Mouse (Mus musculus) T-helper 2 cell (primary cell): ENCODE measurements around the gene Rilp.
"Not testable (repeated sequence)": the region's sequence is repeated elsewhere in the genome, so short reads cannot be mapped to it uniquely, and the experiment has no call there.

Experiments used
- in situ Hi-C: fragments of 300-600 bp; cut with MboI, MseI; formaldehyde crosslinking; loops from one replicate; pipeline ENCODE4 v1.15.1; 2025; ENCODE audit warnings: high pct_unique_total_duplicates

The Rilp gene

GRCm38 (mm10) chr11:75533314-75534015 is 23.6 kb downstream of the Rilp start:
- in situ Hi-C loops, result loop anchor here (5.0 kb wide), 1 partner anchor 39 kb away; no protein-coding TSS in a partner anchor

DNA sequence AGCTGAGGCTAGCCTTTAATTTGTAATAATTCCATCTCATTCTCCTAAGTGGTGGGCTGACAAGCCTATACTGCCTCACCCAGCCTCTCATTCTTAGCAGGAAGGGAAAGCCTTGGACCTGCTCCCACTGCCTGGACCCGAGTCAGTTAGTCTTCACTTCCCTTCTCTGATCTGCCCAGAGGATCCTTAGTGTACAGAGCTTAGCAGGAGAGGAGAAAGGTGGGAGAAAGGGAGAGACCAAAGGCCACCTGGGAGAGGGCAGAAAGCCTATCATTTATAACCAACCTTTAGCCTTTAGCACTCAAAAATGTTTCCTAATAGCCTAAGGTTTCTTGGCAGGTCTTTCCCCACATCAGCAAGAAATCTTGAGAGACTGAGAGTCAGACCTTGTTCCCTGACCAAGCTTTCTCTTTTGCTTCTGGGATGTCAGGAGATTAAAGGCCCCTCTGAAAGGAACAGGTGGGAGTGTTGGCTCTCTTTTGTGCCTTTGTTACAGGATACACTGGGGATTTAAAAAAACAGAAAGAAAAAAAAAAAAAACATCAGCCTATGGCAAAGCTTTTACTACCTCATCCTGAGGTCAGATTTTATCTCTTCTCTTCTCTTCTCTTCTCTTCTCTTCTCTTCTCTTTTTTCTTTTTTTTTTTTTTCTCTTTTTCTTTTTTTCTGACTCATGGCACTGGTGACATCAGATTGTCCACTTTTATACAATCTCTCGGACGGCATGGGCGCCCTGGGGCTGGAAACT is 24.6 kb downstream of the Rilp start:
- in situ Hi-C loops, result loop anchor here (5.0 kb wide), 1 partner anchor 38 kb away; no protein-coding TSS in a partner anchor

DNA sequence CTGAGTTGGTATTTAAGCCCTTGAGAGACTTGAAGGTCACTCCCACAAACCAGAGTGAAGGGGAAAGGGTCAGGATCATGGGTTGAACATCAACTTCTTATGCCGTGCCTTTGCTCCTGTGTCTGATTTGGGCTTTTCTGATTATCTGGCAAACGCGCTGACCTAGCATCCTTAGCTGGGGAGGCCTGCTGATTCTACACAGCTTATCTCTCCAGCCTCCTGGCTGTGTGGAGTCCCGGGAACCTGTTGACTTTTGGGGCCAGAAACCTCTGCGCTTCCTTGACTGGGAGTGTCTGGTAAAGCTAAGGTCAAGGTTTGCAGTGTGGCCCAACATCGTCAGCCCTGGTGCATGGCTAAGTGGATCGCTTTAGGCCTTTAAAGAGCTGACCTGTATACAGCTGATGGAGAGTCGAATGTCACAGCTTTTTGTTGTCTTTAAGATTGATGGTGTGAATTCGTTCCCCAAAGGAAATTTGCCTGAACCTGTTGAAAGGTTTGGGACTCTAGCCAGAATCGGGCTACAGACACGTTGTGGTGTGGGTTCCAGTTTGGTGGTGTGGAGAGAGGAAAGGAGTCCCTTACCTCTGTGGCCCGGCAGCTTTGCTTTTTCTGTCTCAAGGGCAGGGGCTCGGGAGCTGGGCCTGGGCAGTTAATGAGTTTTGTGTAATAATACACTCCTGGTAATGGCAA is 25.4 kb downstream of the Rilp start:
- in situ Hi-C loops, result no loop called here

DNA sequence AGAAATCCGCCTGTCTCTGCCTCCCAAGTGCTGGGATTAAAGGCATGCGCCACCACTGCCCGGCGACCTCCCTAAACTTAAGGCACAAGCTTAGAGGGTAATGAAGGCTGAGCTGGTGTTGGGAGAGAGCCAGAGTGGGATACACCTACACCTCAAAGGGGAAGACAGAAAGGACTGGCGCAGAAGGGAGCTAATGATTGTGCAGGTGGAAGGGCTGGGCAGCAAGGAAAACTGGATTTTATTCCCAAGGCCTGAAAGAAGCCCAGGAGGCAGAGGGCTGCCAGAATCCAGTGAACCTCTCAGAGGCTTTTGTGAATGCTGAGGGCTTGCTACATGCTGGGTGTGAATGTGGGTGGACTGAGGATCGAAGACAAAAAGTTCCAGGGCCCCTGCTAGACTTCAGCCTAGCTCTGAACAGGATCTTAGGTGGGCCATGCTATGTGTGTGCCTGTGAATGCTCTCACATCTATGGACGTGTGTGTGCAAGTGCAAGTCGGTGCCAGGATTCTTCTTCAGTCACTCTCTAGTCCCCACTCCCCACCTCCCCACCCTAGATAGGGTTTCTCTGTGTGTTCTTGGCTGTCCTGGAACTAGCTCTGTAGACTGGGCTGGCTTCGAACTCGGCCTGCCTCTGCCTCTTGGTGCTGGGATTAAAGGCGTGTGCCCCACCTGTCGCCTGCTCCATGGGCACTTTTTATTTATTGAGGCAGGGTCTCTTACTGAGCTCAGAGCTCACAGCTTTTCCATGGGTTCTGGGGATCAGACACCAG is 26.5 kb downstream of the Rilp start:
- in situ Hi-C loops, result no loop called here

GRCm38 (mm10) chr11:75537025-75537414 is 27.1 kb downstream of the Rilp start:
- in situ Hi-C loops, result no loop called here

DNA sequence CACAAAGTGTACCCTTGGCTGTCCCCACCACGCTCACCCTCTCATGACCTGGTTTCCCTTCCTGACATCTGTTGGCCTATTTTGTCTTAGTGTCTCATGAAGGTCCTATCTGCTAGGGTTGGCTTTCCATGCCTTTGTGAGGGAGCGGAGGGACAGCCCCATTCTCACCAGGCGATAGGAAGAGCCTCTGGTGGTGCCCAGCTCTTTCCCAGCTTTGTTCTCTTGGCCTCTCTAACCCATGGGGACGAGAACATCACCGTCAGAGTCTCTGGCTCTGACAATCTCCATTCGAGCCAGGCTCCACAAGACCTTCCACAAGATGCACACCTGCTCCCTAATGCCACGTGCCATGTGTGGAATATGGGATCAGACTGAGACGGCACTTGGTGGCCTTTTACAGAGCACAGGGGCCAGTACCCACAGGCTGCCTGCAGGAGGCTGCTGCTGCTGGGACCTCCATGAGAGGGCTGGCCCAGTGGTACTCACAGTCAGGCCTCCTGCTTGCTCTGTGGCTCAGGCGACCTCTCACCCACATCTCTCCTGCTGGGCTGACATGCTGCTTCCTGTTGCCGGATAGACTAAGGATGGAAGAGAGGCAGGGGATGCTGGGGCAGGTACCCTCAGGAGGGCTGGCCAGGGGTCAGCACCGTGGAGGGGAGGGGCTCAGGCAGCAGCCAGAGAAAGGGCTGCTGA is 27.7 kb downstream of the Rilp start:
- in situ Hi-C loops, result no loop called here

DNA sequence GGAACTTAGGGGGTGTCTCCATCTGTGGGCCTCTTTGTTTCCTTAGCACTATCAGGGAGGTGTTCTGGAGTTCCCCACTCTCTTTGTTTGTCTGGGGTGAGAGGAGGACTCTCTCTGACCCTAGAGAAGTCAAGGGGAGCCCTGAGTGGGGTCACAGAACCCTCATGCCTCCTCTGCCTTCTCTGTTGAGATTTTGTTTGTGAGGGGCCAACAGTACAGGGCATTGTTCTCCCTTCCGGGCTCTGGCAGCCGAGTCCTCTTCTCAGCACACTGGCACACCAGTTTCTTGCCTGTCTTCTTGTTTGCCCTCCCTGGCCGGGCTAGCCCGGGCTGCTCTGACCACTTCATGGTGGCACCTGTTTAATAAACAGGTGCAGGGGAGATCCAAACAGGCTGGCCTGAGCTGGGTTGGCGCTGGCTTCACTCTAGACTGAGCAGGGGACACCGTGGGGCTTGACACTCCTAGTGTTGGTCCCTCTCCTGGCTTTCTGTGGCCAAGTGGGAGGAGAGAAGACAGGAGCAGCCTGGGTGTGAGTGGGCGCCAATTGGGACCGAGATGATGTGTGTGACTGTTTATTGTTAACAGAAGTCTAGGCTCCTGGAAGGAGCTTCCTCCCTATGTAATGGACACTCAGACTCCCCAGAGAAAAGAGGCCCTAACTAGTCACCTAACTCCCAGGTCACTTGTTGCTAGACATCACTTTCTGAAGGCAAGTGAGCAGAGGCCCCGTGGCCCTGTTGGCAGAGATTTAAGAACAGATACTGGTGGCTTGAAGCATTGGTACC is 28.5 kb downstream of the Rilp start:
- in situ Hi-C loops, result no loop called here

GRCm38 (mm10) chr11:75538970-75539299 is 29.0 kb downstream of the Rilp start:
- in situ Hi-C loops, result no loop called here

GRCm38 (mm10) chr11:75540209-75540608 is 30.3 kb downstream of the Rilp start:
- in situ Hi-C loops, result no loop called here

DNA sequence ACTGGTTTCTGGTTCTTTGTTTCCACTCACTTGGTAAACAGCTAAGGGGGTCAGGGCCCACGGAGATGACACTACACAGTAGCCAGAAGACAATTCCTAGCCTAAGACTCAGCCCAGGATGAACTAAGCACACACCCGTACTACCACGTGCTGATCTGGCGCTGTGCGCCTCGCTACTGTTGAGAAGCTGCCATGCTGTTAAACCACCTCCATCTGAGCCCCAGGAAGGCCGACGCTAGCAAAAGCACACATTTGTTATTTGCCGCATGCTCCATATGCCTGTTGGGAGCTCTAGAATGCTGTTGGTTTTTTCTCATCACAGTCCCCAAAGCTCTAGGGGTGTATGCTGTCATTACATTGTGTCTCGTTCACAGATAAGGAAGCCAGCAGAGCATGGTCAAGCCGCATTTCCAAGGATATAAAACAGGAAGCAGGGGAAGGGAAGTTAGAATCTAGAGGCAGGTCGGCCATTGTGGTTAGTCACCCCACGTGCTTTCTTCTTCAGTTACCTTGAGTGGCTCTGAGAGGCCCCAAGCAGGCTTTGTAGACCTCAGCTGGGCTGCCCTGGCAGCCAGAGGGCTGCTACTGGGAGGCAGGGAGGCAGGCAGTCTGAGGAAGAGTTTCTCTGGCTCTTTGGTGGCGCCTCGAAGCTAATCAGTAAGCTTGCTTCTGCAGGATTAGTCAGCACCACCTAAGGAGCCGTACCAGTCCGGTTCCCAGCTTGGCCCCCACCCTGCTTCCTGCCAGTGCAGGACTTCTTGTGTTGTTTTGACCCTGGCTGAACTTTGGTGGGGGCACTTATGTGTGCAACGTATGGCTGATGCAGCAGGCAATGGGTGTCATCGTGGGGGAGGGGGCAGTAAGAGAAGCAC is 31.1 kb downstream of the Rilp start:
- in situ Hi-C loops, result no loop called here

- in situ Hi-C loops, result no loop called here
Observed at GRCm38 (mm10) chr11:75544713-75545112, 34.8 kb downstream of the Rilp start.

DNA sequence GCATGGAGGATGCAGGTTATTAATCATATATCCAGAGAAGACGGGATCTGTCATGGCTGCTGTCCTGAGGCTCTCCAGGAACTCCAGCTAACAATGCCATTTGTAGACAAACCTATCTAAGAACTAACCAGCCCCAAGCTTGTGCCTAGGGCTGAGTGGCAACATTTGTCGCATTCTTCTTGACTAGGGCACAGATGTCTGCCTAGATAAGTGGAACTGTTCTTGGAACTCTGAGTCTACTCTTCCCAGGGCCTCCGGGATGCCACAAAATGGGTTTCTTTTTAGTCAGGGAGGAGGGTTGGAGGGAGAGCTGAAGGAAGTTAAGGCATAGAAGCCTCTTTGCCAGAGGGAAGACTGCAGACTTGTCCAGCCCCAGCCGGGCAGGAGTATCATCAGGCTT is 36.2 kb downstream of the Rilp start:
- in situ Hi-C loops, result no loop called here

- in situ Hi-C loops, result no loop called here
Observed at GRCm38 (mm10) chr11:75549658-75550111, 39.8 kb downstream of the Rilp start.

- in situ Hi-C loops, result no loop called here
Observed at GRCm38 (mm10) chr11:75550200-75550946, 40.5 kb downstream of the Rilp start.

DNA sequence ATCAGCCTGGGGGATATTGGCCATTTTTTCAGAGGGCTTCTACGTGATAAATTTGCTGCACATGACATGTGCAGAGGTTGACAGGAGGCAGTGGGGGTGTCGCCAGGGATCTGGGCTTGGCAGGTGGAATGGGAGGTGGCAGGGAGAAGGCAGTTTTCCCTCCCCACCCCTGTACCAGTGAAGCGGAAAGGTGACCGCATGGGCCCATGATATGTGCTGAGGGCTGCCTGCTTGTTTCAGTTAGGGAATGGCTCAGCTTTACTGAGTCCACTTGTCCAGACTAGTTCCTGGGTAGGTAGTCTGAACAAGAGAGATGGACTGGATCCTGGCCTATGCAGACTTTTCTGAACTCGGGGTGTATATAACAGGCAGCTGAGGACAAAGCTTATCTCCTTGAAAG is 41.4 kb downstream of the Rilp start:
- in situ Hi-C loops, result no loop called here

DNA sequence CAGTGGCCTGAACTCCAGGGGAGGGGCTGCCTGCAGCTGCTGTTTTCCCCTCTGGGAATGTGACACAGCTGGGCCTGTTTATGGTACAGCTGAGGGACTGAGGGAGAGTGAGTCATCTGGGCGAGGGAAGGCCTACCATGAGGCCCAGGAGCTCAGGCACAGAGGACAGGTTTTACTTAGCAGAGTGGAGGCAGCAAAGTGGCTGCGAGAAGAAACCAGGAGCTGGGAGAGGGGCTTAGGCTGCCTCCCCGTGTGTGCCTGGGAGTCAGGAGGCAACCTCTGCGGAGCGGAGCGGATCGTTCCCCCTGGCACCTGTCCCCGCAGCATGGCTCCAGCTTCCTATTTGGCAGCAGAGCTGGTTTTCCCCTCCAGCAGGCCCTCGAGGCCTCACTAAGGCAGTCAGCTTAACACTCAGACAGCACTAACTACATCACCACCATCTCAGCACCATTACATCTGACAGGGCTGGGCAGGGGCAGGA is 42.1 kb downstream of the Rilp start:
- in situ Hi-C loops, result no loop called here

DNA sequence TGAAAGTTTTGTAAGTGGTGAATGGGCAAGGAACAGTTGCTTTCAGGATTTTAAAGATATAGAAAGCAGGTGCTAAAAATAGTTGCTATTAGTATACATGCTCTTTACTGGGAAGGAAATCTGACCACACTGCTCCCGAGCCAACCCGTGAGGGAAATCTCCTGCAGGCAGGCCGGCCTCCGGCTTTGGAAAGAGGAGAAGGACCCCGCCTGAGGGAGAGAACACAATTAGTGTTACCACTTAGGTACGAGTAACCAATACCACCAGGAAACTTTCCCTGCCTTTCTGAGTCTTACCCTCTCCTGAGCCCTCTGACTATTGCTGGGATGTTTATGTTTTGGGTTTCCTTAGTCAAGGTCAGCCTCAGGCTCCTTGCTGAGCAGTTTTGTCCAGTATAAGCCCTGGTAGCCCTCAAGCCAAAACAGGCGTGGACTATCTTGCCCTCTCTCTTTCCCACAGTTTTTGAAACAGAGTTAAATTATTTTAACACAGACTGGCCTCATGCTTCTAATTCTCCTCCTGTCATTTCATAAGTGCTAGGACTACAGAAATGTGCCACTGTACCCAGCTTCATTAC is 43.1 kb downstream of the Rilp start:
- in situ Hi-C loops, result no loop called here

GRCm38 (mm10) chr11:75556006-75556405 is 46.1 kb downstream of the Rilp start:
- in situ Hi-C loops, result not testable (repeated sequence)
